Mouse (Mus musculus) hindbrain, embryonic 16.5 days (tissue): ENCODE measurements around the gene Crebbp. TPM values are rescaled to one million over a fixed set of nuclear protein-coding genes. Genes with fewer than 3 reads are reported as not detected.
"Not testable (repeated sequence)": the region's sequence is repeated elsewhere in the genome, so short reads cannot be mapped to it uniquely, and the experiment has no call there.

ENCODE experiments used
- ATAC-seq: fragments of 200-750 bp; cut with Nextera tagmentation; 2 replicates; pipeline ENCODE4 v1.8.0; 2017; ENCODE audit warnings: moderate TSS enrichment, moderate library complexity
- H3K27ac ChIP-seq: fragments of 300-500 bp; sonication (generic); 2 replicates; pipeline ENCODE4 v1.5.1; 2014; ENCODE audit warnings: low read depth, mild to moderate bottlenecking, control low read depth, low read length, moderate library complexity
- H3K27me3 ChIP-seq: fragments of 300-500 bp; sonication (generic); replicated peaks from 2 replicates; pipeline ENCODE4 v1.6.1; 2014; ENCODE audit warnings: low read length; ENCODE audit not compliant: control insufficient read depth, insufficient read depth
- H3K36me3 ChIP-seq: fragments of 300-500 bp; sonication (generic); 2 replicates; pipeline ENCODE4 v1.6.1; 2014; ENCODE audit warnings: mild to moderate bottlenecking, low read length, moderate library complexity, mixed read lengths; ENCODE audit not compliant: control insufficient read depth, insufficient read depth
- H3K4me1 ChIP-seq: fragments of 300-500 bp; sonication (generic); 2 replicates; pipeline ENCODE4 v1.6.1; 2014; ENCODE audit warnings: low read depth, low read length; ENCODE audit not compliant: control insufficient read depth, insufficient read depth
- H3K4me2 ChIP-seq: fragments of 300-500 bp; sonication (generic); 2 replicates; pipeline ENCODE4 v1.6.1; 2014; ENCODE audit warnings: mild to moderate bottlenecking, low read length, control low read depth, moderate library complexity
- H3K4me3 ChIP-seq: fragments of 300-500 bp; sonication (generic); 2 replicates; pipeline ENCODE4 v1.5.1; 2014; ENCODE audit warnings: mild to moderate bottlenecking, low read length, control low read depth, moderate library complexity
- H3K9ac ChIP-seq: fragments of 300-500 bp; sonication (generic); 2 replicates; pipeline ENCODE4 v1.6.1; 2014; ENCODE audit warnings: low read depth, mild to moderate bottlenecking, control low read depth, low read length, moderate library complexity
- H3K9me3 ChIP-seq: fragments of 300-500 bp; sonication (generic); 2 replicates; pipeline ENCODE4 v1.6.1; 2014; ENCODE audit warnings: mild to moderate bottlenecking, low read length, moderate library complexity; ENCODE audit not compliant: control insufficient read depth
- WGBS: fragments of 180-500 bp; shearing (Covaris S2); extraction: QIAGEN DNeasy Blood & Tissue Kit; methylation state at CpG from one replicate; pipeline ENCODE4 v1.1.7; 2014; 5-methylcytosine and 5-hydroxymethylcytosine counted together
- polyA plus RNA-seq: library from polyadenylated mRNA; unstranded; fragments of >200 nt; fragmentation: Nextera tagmentation; extraction: Ambion mirVana; gene quantifications from 2 replicates; pipeline ENCODE4 v1.2.1, GENCODE M21; 2015

The Crebbp gene
- polyA plus RNA-seq, result 30.7 and 32.1 TPM in 2 replicates

DNA sequence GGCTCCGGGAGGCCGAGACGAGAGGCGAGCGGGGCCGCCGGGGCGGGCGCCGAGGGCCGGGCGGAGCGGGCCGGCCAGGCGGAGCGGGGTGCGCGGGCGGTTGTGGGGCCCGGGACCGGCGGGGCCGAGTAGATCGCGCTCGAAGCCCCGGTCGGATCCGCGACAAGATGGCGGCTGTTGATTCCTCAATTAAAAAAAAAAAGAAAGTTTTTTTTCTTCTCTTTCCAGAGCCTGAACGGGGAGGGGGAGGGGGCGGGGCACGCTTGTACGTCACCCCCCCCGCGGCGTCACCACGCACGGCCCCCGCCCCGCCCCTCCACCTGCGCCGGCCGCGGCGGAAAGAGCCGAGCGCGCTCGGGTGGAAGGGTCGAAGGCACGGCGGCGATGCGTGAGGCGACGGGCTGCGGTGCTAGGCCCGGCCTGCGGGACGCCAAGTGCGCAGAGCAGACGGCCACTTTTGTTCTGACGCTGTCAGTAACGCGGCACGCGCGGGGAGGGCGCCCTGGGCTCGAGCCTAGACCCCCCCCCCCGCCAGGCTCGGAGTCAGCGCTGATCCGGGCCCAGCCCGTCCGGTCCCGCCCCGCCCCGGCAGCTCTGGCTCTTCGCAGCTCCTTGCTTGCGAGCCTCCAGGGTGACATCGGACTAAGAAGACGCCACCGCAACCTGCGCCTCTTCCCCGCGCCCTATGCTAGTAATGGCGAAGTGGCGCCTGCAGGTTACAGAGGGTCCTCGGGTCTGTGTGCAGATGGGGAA, at the start of gene Crebbp:
Gene Crebbp, minus strand, starts transcription at position 199 of the 753 bp plus-strand sequence.
- peaks cover 19% of the 10 kb centered on the region for H3K4me1 ChIP-seq
- peak within 1 kb of the TSS; percentile 94 for H3K4me3 ChIP-seq
- H3K9ac ChIP-seq, result peak within 1 kb of the TSS; percentile 99
- H3K27ac ChIP-seq, result peak within 1 kb of the TSS; percentile 100
- no peaks in the 10 kb centered on the region for H3K9me3 ChIP-seq
- peak; percentile 93 for ATAC-seq
- H3K36me3 ChIP-seq, result no peaks in the 10 kb centered on the region
- WGBS, result under 1% methylated on average over 68 of the region's 92 CpGs
- H3K27me3 ChIP-seq, result no peaks in the 10 kb centered on the region
- peak within 1 kb of the TSS; percentile 84 for H3K4me2 ChIP-seq

DNA sequence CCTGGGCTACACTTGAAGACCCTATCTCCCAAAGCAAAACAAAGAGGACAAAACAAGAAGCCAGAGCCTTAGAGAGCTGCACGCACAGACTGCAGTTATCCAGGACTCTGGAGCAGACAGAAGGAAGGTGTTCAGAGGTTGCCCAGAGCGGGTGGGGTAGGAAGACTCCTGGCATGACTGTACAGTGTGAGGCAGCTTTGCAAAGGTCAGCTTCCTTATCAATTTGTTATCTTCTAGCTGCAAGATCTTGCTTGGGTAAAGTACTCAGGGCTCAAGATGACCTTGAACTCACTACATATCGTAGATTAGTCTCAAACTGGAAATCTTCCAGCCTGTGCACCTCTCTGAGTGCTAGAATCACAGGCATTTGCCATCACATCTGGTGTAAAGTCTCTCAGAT, 49.7 kb upstream of the Crebbp start:
- ATAC-seq, result no peak
- no peaks in the 10 kb centered on the region for H3K36me3 ChIP-seq
- peaks cover 8% of the 10 kb centered on the region for H3K4me1 ChIP-seq
- no peak overlapping the region for H3K27ac ChIP-seq
- no peaks in the 10 kb centered on the region for H3K9me3 ChIP-seq
- 91% methylated on average over 3 of the region's 3 CpGs for WGBS
- no peak overlapping the region for H3K9ac ChIP-seq
- no peaks in the 10 kb centered on the region for H3K27me3 ChIP-seq
- no peak overlapping the region for H3K4me2 ChIP-seq
- H3K4me3 ChIP-seq, result no peak overlapping the region

DNA sequence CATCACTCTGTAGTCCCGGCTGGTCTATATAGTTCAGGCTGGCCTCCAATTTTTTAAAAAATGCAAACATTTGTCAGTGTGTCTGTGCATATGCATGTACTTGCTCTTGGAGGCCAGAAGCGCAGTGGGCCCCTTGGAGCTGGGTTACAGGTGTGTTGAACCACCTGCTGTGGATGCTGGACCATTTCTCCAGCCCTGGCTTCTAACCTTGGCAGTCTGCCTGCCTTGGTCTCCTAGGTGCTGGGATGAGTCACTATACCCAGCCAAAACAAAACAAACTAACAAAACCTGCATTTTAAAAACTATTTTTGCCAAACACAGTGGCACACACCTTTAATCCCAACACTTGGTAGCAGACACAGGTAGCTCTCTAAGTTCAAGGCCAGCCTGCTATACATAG, 43.7 kb upstream of the Crebbp start:
- H3K9ac ChIP-seq, result no peak overlapping the region
- no peak overlapping the region for H3K4me2 ChIP-seq
- no peaks in the 10 kb centered on the region for H3K27me3 ChIP-seq
- ATAC-seq, result no peak
- 87% methylated on average over 2 of the region's 2 CpGs for WGBS
- no peaks in the 10 kb centered on the region for H3K4me1 ChIP-seq
- no peak overlapping the region for H3K27ac ChIP-seq
- H3K4me3 ChIP-seq, result no peak overlapping the region
- H3K36me3 ChIP-seq, result no peaks in the 10 kb centered on the region
- no peaks in the 10 kb centered on the region for H3K9me3 ChIP-seq

DNA sequence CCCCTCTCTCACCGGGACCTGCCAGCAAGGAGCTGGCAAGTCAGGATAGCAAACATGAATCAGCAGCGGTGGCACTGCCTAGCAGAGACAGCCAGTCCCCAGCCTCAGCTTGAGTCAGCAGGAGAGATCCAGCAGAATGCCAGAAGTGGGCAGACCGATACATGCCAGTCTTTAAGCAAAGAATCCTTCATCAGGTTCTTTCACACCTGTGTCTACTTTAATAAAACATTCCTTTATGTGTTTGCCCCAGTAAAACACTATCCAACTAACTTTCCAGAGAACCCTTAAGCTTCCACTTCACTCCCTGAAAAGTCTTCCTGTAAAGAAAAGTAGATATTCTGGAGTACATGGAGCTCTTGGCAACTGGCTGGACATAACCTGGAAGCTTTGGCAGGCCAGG, 35.0 kb upstream of the Crebbp start:
- Histone ChIP-seq H3K36me3 (no peaks in the 10 kb centered on the region), H3K4me3 (no peak overlapping the region), H3K4me1 (no peaks in the 10 kb centered on the region), H3K27ac (no peak overlapping the region), H3K9me3 (peaks cover 13% of the 10 kb centered on the region), H3K4me2 (no peak overlapping the region), H3K9ac (no peak overlapping the region), H3K27me3 (no peaks in the 10 kb centered on the region)
- no peak for ATAC-seq
- 93% methylated on average over 3 of the region's 3 CpGs for WGBS

- ATAC-seq, H3K27me3 ChIP-seq, H3K9me3 ChIP-seq, H3K4me1 ChIP-seq, H3K27ac ChIP-seq, H3K9ac ChIP-seq, H3K4me2 ChIP-seq, H3K4me3 ChIP-seq, H3K36me3 ChIP-seq: not testable (repeated sequence)
- WGBS, result 96% methylated on average over 1 of the region's 1 CpGs
Observed at GRCm38 (mm10) chr16:4245241-4245640, 31.4 kb upstream of the Crebbp start.

DNA sequence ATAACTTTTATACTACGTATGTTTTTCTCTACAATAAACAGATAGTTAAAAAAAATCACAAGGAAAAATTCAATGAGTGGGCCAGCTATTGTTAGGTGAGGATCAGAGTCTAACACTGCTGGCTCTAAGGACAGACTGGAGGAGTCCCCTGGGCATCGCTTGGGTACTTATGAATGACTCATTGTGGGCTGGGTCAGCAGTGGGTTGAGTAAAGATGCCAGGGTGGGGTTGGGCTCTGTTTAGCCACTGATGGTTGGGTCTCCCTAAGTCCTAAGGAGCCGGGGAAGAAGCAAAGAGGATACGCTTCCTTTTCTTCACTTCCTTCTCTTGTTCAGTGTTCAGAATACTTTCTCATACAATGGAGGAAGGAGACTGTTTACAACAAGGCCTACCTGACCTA, 22.3 kb upstream of the Crebbp start:
- Histone ChIP-seq H3K4me3 (no peak overlapping the region), H3K9me3 (no peaks in the 10 kb centered on the region), H3K36me3 (no peaks in the 10 kb centered on the region), H3K27ac (no peak overlapping the region), H3K27me3 (no peaks in the 10 kb centered on the region), H3K4me2 (no peak overlapping the region), H3K9ac (no peak overlapping the region), H3K4me1 (no peaks in the 10 kb centered on the region)
- 88% methylated on average over 4 of the region's 4 CpGs for WGBS
- ATAC-seq, result no peak

- Histone ChIP-seq H3K27me3 (no peaks in the 10 kb centered on the region), H3K4me2 (no peak overlapping the region), H3K4me1 (no peaks in the 10 kb centered on the region), H3K9me3 (no peaks in the 10 kb centered on the region), H3K9ac (no peak overlapping the region), H3K27ac (no peak overlapping the region), H3K4me3 (no peak overlapping the region), H3K36me3 (no peaks in the 10 kb centered on the region)
- no peak for ATAC-seq
Observed at GRCm38 (mm10) chr16:4235587-4235986, 21.8 kb upstream of the Crebbp start.

DNA sequence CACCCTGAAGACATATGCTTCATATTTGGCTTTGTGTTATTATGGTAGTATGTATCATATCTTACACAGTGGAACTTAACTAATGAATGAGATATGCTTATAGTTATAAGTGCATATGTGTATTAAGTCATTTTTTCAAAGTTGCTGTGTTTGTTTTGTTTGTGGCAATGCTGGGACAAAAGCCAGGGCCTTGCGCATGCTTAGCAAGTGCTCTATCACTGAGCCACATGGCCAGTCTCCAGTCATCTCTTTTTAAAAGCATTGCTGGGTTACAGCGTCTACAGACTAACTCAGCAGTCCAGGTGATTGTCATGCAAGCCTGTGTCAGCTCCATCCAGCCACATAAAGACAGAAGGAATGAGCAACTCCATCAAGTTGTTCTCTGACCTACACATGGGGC, 12.0 kb upstream of the Crebbp start:
- no peak overlapping the region for H3K4me2 ChIP-seq
- H3K4me3 ChIP-seq, result no peak overlapping the region
- no peaks in the 10 kb centered on the region for H3K36me3 ChIP-seq
- ATAC-seq, result no peak
- H3K27me3 ChIP-seq, result no peaks in the 10 kb centered on the region
- H3K27ac ChIP-seq, result no peak overlapping the region
- H3K9ac ChIP-seq, result no peak overlapping the region
- H3K9me3 ChIP-seq, result no peaks in the 10 kb centered on the region
- 84% methylated on average over 2 of the region's 2 CpGs for WGBS
- H3K4me1 ChIP-seq, result no peaks in the 10 kb centered on the region

GRCm38 (mm10) chr16:4214631-4215240, 939 bp upstream of the Crebbp start:
- no peak overlapping the region; the same call in 1 of the 2 replicates for H3K27ac ChIP-seq
- H3K9ac ChIP-seq, result peak overlapping the region; percentile 78
- peaks cover 17% of the 10 kb centered on the region for H3K4me1 ChIP-seq
- H3K4me2 ChIP-seq, result peak overlapping the region; percentile 74
- no peaks in the 10 kb centered on the region for H3K27me3 ChIP-seq
- H3K9me3 ChIP-seq, result no peaks in the 10 kb centered on the region
- peak; percentile 22 for ATAC-seq
- H3K36me3 ChIP-seq, result no peaks in the 10 kb centered on the region
- WGBS, result 39% methylated on average over 10 of the region's 10 CpGs
- peak overlapping the region; percentile 94 for H3K4me3 ChIP-seq
